Mouse (Mus musculus): ENCODE measurements around the gene Trim41.
"Not testable (repeated sequence)": the region's sequence is repeated elsewhere in the genome, so short reads cannot be mapped to it uniquely, and the experiment has no call there.

Gene Trim41

GRCm38 (mm10) chr11:48791894-48792293, 25.3 kb downstream of the Trim41 start:
- not testable (repeated sequence) for DNase-seq (ENCODE audit: low read depth, low spot score)

GRCm38 (mm10) chr11:48790946-48791345, 26.2 kb downstream of the Trim41 start:
- DNase-seq (ENCODE audit: low read depth, low spot score), result no peak

DNA sequence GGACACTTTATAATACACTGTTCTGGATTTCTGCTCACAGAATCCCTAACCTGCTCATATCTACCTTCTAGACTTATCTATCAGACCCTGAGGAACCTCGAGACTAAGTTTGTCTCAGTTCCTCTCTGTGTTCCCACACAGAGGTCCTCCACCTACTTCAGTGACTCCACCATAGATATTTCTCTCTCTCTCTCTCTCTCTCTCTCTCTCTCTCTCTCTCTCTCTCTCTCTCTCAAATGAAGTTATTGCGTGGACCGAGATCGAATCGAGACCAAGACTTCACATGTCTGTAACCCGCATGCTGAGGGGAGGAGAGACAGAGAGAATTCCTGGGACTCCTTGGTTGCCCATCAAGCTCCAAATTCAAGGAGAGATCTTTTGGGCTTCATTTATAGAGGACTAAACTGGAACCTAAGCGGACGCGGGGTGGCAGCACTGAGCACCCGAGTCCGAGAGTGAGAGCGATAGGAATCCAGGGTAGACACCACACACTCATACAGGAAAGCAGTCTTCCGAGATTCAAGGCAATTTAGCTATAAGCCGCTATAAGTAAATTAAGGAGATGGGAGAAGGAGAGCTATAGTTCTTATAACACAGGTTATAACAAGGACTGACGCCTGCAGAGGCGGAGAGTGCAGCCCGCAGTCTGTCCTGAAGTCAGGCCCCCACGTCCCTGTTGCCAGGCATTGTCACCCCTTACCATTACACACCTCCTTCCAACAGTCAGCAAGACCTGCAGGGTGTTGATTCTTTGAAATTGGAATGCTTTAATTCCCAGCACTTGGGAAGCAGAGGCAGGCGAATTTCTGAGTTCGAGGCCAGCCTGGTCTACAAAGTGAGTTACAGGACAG, 27.0 kb downstream of the Trim41 start:
- peak; percentile 79 for DNase-seq (ENCODE audit: low read depth, low spot score)

DNA sequence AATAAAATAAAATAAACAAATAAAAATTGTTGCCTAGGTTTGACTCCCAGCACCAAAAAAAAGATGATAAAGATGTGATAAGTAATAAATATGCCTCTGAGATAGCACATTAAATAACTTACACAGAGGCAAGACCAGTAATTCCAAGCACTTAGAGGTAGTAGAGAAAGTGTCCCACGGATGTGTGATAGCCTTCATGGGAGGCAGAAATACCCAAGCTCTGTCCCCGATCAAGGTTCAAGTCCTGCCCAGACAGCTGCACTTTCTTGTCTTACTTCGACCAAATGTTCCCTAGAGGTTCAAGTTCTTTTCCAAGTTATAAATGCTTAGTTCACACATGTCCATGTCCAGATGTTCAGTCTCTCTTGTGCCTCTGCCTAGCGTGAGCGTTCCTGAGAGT, 27.9 kb downstream of the Trim41 start:
- no peak for DNase-seq (ENCODE audit: low read depth, low spot score)

DNA sequence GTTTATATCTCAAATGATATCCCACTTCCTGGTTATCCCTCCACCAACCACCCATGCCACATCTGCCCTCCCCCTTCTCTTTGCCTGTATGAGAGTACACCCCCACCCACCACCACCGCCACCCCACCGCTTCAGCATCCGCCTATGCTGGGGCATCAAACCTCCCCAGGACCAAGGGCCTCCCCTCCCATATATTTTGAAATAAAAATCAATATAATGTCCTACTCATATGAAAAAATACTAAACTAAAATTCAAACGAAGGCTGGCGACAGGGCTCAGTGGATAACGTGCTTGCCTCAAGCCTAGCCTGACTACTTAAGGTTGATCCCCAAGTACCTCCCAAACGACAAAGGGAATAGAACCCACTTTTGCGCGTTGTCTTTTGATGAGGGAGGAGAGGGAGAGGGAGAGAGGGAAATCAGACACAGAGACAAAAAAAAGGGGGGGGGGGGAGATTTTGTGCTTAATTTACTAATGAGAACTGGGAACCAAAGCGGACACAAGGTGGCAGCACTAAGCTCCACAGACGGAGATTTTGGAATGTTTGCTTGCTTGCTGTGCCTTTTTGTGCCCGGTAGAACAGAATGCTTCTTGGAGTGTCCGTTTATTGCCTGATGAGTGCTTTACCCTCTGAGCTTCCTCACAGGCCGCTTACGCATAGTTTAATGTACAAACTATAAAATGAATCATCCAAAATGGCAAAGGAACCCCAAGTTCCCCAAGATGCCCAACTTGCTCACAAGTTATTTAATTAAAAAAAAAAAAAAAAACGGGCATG, 28.7 kb downstream of the Trim41 start:
- peak; percentile 66 for DNase-seq (ENCODE audit: low read depth, low spot score)

DNA sequence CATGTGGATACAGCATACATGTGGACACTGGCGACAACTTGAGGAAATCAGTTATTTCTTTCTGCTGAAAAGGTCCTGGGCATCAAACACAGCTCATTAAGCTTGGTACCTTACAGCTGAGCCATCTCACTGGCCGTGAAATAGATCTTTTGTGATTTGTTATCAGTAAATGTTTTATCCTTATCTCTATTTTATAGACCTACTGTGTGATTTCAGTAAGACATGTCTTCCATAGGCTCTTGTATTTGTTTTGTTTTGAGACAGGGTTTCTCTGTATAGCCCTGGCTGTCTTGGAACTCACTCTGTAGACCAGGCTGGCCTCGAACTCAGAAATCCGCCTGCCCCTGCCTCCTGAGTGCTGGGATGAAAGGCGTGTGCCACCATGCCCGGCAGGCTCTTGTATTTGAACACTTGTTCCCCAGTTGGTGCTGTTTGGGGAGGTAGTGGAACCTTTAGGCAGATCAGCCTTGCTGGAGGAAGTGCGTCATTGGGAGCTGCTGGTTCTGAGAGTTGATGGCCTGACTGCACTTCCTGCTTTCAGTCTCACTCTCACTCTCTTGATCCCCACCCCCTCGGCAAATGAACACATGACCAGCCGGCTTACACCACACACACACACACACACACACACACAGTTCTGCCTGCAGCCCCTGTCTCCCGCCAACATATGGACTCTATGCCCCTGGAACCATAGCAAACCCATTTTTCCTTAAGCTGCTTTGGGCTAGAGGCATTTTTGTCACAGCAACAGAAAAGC, 29.5 kb downstream of the Trim41 start:
- no peak for DNase-seq (ENCODE audit: low read depth, low spot score)

DNA sequence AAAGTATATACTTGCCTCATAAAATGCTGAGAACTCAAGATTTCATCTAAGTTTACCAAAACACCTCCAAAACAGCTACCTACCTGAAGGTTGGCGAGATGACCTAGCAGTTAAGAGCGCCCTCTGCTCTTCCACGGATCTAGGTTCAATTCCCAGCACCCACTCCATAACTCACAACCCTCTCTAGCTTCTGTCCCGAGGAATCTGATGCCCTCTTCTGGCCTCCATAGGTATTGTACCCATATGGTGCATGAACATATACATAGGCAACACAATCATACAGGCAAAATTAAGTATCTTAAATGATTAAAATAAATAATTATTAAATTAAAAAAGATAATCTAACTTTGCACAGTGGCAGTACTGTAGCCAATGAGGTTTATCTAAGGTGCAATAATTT, 34.9 kb downstream of the Trim41 start:
- DNase-seq (ENCODE audit: low read depth, low spot score), result no peak

GRCm38 (mm10) chr11:48779450-48779849, 37.7 kb downstream of the Trim41 start:
- no peak for DNase-seq (ENCODE audit: low read depth, low spot score)

- DNase-seq (ENCODE audit: low read depth, low spot score), result no peak
Observed at GRCm38 (mm10) chr11:48777303-48777702, 39.9 kb downstream of the Trim41 start.

GRCm38 (mm10) chr11:48776664-48777063, 40.5 kb downstream of the Trim41 start:
- no peak for DNase-seq (ENCODE audit: low read depth, low spot score)

DNA sequence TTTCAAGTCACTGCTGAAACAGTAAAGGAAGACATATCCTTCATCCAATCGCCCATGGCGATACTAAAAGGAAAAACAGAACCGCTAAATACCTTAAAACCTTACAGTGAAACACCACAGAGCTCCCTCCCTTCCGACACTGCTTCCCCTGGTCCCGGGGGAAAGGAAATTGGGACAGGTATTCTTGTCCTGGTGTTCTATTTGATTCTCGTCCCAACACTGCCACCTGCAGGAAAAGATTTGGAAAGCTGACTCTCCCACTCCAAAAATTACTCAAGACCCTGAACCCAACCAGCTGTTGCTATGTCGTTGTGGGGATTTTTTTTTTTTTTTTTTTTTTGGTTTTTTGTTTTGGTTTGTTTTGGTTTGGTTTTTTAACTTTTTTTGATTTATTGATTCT, 41.7 kb downstream of the Trim41 start:
- DNase-seq (ENCODE audit: low read depth, low spot score), result peak; percentile 53

GRCm38 (mm10) chr11:48774443-48775298, 42.5 kb downstream of the Trim41 start:
- DNase-seq (ENCODE audit: low read depth, low spot score), result no peak

DNA sequence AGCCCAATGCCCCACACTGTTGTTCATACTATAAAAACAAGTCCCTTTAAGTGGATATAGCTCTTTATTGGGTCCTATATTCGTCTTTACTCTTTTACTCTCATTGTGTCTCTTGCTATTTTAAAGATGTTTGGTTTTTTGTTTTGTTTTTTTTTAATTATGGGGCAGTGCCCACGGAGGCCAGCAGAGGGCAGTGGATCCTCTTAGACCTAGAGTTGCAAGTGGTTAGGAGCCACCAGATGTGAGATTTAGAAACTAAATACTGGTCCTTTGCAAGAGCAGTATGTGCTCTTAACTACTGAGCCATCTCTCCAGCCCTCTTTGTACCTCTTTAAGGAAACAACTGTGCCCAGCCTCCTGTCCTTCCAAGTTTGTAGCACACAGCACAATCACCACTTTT, 45.5 kb downstream of the Trim41 start:
- no peak for DNase-seq (ENCODE audit: low read depth, low spot score)

DNA sequence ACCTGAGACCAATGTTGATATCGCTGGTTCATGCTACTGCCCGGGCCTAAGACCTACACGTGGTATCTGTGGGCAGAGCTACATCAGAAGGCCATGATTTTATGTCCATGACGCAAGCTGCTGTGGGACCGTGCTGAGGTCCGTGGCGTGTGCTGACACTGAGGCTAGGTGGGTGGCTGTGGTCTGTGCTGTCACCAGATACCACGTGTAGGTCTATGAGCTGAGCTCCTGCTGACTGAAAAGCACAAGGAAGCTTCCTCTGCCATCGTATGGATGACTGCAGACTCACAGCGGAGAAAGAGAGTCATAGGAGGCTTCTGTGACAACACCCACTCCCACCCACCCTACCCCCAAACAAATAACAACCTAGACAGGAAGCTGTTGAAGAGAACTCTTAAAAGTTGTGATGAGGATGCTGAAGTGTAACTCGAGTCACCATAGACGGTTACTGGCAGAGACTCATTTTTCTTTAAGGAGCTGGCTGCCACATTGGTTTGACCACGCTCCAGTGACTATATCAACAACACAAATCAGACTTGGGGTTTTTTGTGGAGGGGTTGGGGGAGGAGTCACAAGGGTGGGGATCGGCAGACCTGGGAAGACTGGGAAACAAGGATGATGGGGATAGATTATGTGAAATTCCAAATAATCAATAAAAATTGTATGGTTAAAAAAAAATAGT, 49.8 kb downstream of the Trim41 start:
- DNase-seq (ENCODE audit: low read depth, low spot score), result no peak

DNA sequence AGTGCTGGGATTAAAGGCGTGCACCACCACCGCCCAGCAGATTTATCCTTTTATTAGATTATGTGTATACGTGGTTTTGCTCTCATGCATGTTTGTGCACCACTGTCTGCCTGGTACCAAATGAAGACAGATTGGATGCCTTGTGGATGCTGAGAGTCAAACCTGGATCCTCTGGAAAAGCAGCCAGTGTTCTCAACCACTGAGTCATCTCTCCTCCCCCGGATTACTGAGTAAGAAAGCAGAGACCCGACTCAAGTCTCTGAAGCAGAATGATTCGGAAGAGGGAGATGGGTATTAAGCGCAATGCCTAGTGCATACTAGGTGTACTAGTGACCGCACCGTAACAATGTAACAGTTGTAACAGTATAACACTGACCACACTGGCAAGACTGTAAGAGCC, 53.0 kb downstream of the Trim41 start:
- no peak for DNase-seq (ENCODE audit: low read depth, low spot score)

DNA sequence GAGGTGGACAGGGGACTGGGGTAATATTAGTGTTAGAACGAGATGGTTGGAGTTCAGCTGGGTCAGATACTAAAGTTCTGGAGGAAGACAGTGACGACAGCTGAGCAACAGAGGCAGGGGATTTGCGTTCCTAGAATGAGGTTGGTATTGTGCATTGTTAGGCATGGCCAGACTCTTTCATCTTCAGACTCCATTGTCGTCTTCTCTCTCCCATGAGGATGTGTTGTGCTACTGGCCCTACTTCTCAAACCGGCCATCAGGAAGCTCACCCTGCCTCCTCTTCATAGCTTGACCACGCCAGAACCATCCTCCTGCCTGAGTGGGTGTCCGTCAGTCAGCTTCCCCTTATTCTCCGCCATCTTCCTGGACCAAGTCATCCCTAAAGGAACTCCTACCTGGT, 58.1 kb downstream of the Trim41 start:
- DNase-seq (ENCODE audit: low read depth, low spot score), result no peak
